Mouse (Mus musculus): Measurements from ENCODE around the gene Lrrc73. TPM values are rescaled to one million over a fixed set of nuclear protein-coding genes. Genes with fewer than 3 reads are reported as not detected.

Lrrc73 gene
- polyA plus RNA-seq, 1 experiment from 2014 or later: 0.85 TPM

DNA sequence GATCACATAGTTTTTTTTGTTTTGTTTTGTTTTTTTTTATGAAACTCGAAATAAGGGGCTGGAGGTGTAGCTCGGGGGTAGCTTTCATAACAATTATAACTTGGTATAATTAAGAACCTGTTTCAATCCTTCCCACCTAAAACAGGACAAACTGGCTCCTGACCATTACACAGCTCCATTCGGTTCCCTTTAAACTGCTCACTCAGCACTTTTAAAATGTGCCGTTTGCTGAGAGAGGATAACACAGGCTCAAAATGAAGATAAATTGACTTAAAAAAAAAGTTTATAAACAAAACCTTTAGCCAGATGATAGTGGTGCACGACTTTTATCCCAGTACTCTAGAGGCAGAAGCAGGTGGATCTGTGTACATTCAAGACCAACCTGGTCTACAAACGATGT, 32.1 kb downstream of the Lrrc73 start:
- Histone ChIP-seq H3K9me3 (ENCODE audit: control insufficient read depth, low read depth, low read length) (no peaks in the 10 kb centered on the region), H3K4me3 (ENCODE audit: low read depth, low read length) (no peak overlapping the region), H3K4me1 (ENCODE audit: control insufficient read depth, insufficient read depth, low read length) (peaks cover 23% of the 10 kb centered on the region), H3K36me3 (ENCODE audit: control insufficient read depth, insufficient read depth, low read length) (peaks cover 4% of the 10 kb centered on the region), H3K27ac (ENCODE audit: low read length) (no peak overlapping the region), H3K27me3 (ENCODE audit: control insufficient read depth, insufficient read depth, low read length) (no peaks in the 10 kb centered on the region), H3K9ac (replicated peaks; ENCODE audit: low read depth, low read length) (no peak overlapping the region), H3K4me2 (replicated peaks; ENCODE audit: low read depth, low read length) (no peak overlapping the region)
- WGBS: 36% methylated on average over 6 of the region's 6 CpGs
- ATAC-seq (ENCODE audit: insufficient number of reproducible peaks, insufficient read depth, low FRiP score, low read depth): no peak

DNA sequence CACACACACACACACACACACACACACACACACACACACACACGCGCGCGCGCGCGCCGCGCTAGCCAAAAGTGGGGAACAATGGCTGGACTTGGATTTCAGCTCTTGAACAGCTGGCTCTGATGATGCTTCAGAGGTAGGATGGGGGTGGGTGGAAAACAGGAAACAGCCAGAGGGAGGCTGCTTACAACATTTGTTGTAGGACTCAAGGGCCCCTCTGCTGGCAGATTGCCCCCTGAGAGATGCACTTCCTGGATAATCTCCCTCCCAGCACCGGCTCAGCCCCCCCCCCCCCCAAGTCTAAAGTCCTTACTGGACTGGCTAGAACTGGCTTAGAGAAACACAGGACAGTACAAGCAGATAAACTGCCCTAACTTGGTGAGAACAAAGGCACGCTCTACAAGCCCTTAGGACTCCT, 34.4 kb downstream of the Lrrc73 start:
- no peak overlapping the region for H3K4me2 ChIP-seq (replicated peaks; ENCODE audit: low read depth, low read length)
- no peaks in the 10 kb centered on the region for H3K27me3 ChIP-seq (ENCODE audit: control insufficient read depth, insufficient read depth, low read length)
- ATAC-seq (ENCODE audit: insufficient number of reproducible peaks, insufficient read depth, low FRiP score, low read depth): no peak; the same call in 1 of the 2 replicates
- H3K36me3 ChIP-seq (ENCODE audit: control insufficient read depth, insufficient read depth, low read length): no peaks in the 10 kb centered on the region
- H3K9ac ChIP-seq (replicated peaks; ENCODE audit: low read depth, low read length): no peak overlapping the region
- no peaks in the 10 kb centered on the region for H3K9me3 ChIP-seq (ENCODE audit: control insufficient read depth, low read depth, low read length)
- peak overlapping the region; percentile 58 for H3K27ac ChIP-seq (ENCODE audit: low read length)
- H3K4me1 ChIP-seq (ENCODE audit: control insufficient read depth, insufficient read depth, low read length): peaks cover 12% of the 10 kb centered on the region; the same call in 1 of the 2 replicates
- no peak overlapping the region for H3K4me3 ChIP-seq (ENCODE audit: low read depth, low read length)
- 46% methylated on average over 11 of the region's 11 CpGs for WGBS

DNA sequence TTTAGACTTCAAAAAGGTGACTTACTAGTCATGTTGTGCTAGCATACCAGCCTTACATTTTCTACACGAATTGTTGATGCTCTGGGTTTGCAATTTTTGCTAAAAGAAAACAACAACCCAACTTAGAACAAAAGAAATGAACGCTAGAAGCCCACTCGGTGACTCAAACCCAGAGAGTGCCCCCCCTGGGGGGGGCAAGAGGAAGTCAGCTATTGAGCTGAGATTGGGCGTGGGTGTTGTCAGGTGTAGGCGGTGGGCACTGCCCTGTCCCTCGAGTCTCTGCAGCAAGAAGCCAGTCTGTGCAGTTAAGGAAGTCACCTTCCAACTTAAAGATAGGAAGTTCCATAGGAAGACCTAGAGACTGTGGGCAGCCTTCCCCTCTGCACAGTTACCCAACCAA, 43.3 kb downstream of the Lrrc73 start:
- no peak for ATAC-seq (ENCODE audit: insufficient number of reproducible peaks, insufficient read depth, low FRiP score, low read depth)
- Histone ChIP-seq H3K4me2 (replicated peaks; ENCODE audit: low read depth, low read length) (no peak overlapping the region), H3K27ac (ENCODE audit: low read length) (no peak overlapping the region), H3K4me1 (ENCODE audit: control insufficient read depth, insufficient read depth, low read length) (peaks cover 5% of the 10 kb centered on the region; the same call in 1 of the 2 replicates), H3K9me3 (ENCODE audit: control insufficient read depth, low read depth, low read length) (no peaks in the 10 kb centered on the region), H3K36me3 (ENCODE audit: control insufficient read depth, insufficient read depth, low read length) (no peaks in the 10 kb centered on the region), H3K4me3 (ENCODE audit: low read depth, low read length) (no peak overlapping the region), H3K27me3 (ENCODE audit: control insufficient read depth, insufficient read depth, low read length) (peaks cover 22% of the 10 kb centered on the region), H3K9ac (replicated peaks; ENCODE audit: low read depth, low read length) (no peak overlapping the region)
- WGBS: 42% methylated on average over 6 of the region's 6 CpGs

DNA sequence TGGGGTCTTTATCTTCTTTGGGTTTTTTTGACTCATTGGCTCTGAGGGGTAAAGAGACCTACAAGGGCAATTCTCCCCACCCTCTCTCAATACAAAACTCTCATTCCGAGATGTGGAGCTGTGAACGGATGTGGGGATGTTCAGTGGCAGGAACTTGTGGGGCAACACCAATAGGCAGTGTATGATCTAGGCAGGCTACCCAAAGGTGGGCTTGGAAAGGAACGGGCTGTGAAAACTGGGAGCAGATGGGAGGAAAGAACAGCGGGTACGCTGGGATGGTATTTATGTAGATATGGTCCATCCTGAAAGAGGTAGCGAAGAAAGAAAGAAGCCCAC, 43.7 kb downstream of the Lrrc73 start:
- Histone ChIP-seq H3K4me2 (replicated peaks; ENCODE audit: low read depth, low read length) (peak overlapping the region; percentile 100), H3K9me3 (ENCODE audit: control insufficient read depth, low read depth, low read length) (no peaks in the 10 kb centered on the region), H3K27me3 (ENCODE audit: control insufficient read depth, insufficient read depth, low read length) (peaks cover 22% of the 10 kb centered on the region), H3K9ac (replicated peaks; ENCODE audit: low read depth, low read length) (no peak overlapping the region), H3K4me1 (ENCODE audit: control insufficient read depth, insufficient read depth, low read length) (peaks cover 5% of the 10 kb centered on the region; the same call in 1 of the 2 replicates), H3K4me3 (ENCODE audit: low read depth, low read length) (peak overlapping the region; percentile 63), H3K36me3 (ENCODE audit: control insufficient read depth, insufficient read depth, low read length) (no peaks in the 10 kb centered on the region), H3K27ac (ENCODE audit: low read length) (no peak overlapping the region)
- ATAC-seq (ENCODE audit: insufficient number of reproducible peaks, insufficient read depth, low FRiP score, low read depth): no peak
- WGBS: 9% methylated on average over 6 of the region's 6 CpGs

DNA sequence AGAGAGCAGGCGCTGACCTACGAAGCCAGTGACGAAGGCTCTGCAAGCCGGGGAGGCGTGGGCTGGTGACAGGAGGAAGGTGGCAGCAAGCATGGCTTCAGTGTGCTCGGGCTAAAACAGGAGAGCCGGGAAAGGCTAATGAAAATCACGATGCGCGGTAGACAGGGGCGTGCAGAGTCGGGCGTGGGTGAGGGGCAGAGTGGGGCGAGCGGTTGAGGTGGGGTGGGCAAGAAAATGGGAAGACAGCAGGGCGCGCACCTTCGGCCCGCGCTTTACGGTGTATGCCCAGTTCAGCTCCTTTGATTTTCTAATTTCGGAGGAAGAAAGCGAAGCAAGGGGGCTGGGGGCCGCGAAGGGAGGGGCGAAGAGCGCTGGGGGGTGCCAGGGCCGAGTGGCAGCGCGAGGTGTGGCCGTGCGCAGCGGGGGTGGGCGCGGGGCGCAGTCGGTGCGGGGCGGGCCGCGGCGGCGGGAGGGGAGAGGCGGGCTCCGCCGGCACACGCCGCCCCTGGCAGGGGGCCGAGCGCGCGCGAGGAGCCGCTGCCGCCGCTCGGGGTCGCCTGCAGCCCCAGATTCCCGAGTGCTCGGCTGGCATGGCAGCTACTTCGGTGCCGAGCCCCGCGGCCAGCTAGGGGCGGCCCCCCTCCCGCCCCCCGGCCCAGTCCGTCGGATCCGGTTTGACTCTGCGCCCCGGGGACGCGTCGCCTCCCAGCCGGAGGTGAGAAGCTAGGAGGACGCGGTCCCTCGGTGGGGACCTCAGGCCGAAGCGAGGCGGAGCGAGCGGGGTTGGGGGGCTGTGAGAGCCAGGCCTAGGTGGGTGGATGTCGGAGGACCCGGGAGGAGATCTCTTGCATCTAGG, 44.3 kb downstream of the Lrrc73 start, which contains the start of gene Dlk2:
Gene Dlk2 (plus strand): TSS at position 58 of the 856 bp plus-strand sequence.
- H3K9me3 ChIP-seq (ENCODE audit: control insufficient read depth, low read depth, low read length): no peaks in the 10 kb centered on the region
- peaks cover 5% of the 10 kb centered on the region; the same call in 1 of the 2 replicates for H3K4me1 ChIP-seq (ENCODE audit: control insufficient read depth, insufficient read depth, low read length)
- H3K9ac ChIP-seq (replicated peaks; ENCODE audit: low read depth, low read length): peak within 1 kb of the TSS; percentile 40; the same call in 1 of the 2 replicates
- H3K36me3 ChIP-seq (ENCODE audit: control insufficient read depth, insufficient read depth, low read length): no peaks in the 10 kb centered on the region
- under 1% methylated on average over 55 of the region's 86 CpGs for WGBS
- no peak within 1 kb of the TSS for H3K27ac ChIP-seq (ENCODE audit: low read length)
- H3K4me3 ChIP-seq (ENCODE audit: low read depth, low read length): peak within 1 kb of the TSS; percentile 63
- H3K4me2 ChIP-seq (replicated peaks; ENCODE audit: low read depth, low read length): peak within 1 kb of the TSS; percentile 100
- ATAC-seq (ENCODE audit: insufficient number of reproducible peaks, insufficient read depth, low FRiP score, low read depth): peak; percentile 21
- H3K27me3 ChIP-seq (ENCODE audit: control insufficient read depth, insufficient read depth, low read length): peaks cover 22% of the 10 kb centered on the region

DNA sequence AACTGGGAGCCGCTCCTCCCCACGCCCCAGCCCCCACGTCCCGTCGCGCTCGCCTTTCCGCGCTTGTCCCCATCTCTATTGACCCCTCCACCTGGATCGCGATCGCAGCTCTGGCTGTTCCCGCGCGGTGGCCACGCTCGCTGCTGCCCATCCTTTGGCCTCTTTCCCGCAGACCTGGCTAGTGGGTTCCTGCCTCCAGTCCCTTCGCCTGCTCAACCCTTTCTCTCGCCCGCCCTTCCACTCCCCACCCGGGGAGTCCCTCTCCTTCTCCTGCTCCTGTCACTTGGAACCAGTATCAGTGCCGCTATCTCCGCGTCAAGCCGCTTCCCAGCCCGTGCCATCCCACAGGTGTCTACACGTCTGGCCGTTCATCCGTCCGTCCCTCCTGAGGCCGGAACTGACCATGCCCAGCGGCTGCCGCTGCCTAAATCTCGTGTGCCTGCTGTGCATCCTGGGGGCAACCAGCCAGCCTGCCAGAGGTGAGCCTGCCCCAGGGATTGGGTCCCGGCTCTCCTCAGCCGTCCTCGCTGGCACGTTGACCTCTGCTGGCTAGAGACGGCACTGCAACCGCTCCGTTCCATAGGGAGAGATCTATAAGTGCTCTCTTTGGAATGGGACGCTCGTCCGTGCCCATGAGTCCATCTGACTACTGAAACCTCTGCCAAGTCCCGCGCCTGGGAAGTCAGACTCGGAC, 45.0 kb downstream of the Lrrc73 start:
- Histone ChIP-seq H3K4me2 (replicated peaks; ENCODE audit: low read depth, low read length) (peak overlapping the region; percentile 100), H3K36me3 (ENCODE audit: control insufficient read depth, insufficient read depth, low read length) (no peaks in the 10 kb centered on the region), H3K27ac (ENCODE audit: low read length) (no peak overlapping the region), H3K9ac (replicated peaks; ENCODE audit: low read depth, low read length) (peak overlapping the region; percentile 40; the same call in 1 of the 2 replicates), H3K4me3 (ENCODE audit: low read depth, low read length) (peak overlapping the region; percentile 63), H3K9me3 (ENCODE audit: control insufficient read depth, low read depth, low read length) (no peaks in the 10 kb centered on the region), H3K27me3 (ENCODE audit: control insufficient read depth, insufficient read depth, low read length) (peaks cover 22% of the 10 kb centered on the region), H3K4me1 (ENCODE audit: control insufficient read depth, insufficient read depth, low read length) (peaks cover 5% of the 10 kb centered on the region; the same call in 1 of the 2 replicates)
- WGBS: under 1% methylated on average over 48 of the region's 48 CpGs
- peak; percentile 79 for ATAC-seq (ENCODE audit: insufficient number of reproducible peaks, insufficient read depth, low FRiP score, low read depth)

DNA sequence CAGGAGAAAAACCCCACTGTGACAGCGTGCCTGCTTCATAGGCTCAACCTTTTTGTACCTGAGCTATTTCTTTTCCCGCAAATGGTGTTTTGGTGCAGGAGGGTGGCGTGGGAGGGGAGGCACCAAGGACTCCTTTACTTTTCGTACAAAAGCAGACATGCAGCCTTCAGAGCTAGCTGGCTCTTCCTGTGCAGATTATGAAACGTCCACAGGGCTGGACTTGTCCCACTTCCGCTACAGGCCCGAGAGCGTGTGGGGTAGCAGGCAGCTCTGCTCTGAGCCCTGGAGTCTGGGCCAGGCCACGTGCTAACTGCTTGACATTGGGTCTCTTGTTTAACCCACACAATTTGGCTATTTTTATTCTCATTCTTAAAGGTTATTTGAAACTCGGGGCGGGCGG, 48.6 kb downstream of the Lrrc73 start:
- Histone ChIP-seq H3K9ac (replicated peaks; ENCODE audit: low read depth, low read length) (no peak overlapping the region), H3K36me3 (ENCODE audit: control insufficient read depth, insufficient read depth, low read length) (no peaks in the 10 kb centered on the region), H3K9me3 (ENCODE audit: control insufficient read depth, low read depth, low read length) (no peaks in the 10 kb centered on the region), H3K4me1 (ENCODE audit: control insufficient read depth, insufficient read depth, low read length) (peaks cover 5% of the 10 kb centered on the region; the same call in 1 of the 2 replicates), H3K4me3 (ENCODE audit: low read depth, low read length) (no peak overlapping the region), H3K27ac (ENCODE audit: low read length) (no peak overlapping the region), H3K27me3 (ENCODE audit: control insufficient read depth, insufficient read depth, low read length) (peaks cover 4% of the 10 kb centered on the region), H3K4me2 (replicated peaks; ENCODE audit: low read depth, low read length) (no peak overlapping the region)
- ATAC-seq (ENCODE audit: insufficient number of reproducible peaks, insufficient read depth, low FRiP score, low read depth): no peak
- 75% methylated on average over 12 of the region's 12 CpGs for WGBS

DNA sequence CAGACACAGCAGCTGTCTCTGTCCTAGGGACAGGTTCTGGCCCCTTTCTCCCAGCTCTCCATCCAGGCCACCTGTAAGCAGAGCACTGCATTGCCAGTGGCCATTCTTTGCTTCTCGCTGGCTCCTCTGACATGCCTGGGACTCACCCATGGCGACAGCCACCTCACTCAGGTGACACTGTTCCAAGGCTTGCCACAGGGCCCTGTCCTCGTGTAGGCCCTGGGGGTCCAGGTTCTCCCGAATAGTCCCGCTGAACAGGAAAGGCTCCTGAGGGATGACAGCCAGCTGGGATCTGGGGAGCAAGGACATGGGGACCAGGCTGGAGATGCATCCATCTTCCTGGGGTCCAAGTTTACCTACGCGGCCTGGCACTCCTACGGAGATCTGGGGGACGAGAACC, 50.9 kb downstream of the Lrrc73 start:
- H3K4me1 ChIP-seq (ENCODE audit: control insufficient read depth, insufficient read depth, low read length): no peaks in the 10 kb centered on the region
- 89% methylated on average over 9 of the region's 9 CpGs for WGBS
- no peaks in the 10 kb centered on the region for H3K9me3 ChIP-seq (ENCODE audit: control insufficient read depth, low read depth, low read length)
- no peaks in the 10 kb centered on the region for H3K36me3 ChIP-seq (ENCODE audit: control insufficient read depth, insufficient read depth, low read length)
- no peak overlapping the region for H3K9ac ChIP-seq (replicated peaks; ENCODE audit: low read depth, low read length)
- no peak overlapping the region for H3K4me2 ChIP-seq (replicated peaks; ENCODE audit: low read depth, low read length)
- H3K4me3 ChIP-seq (ENCODE audit: low read depth, low read length): no peak overlapping the region
- H3K27ac ChIP-seq (ENCODE audit: low read length): no peak overlapping the region
- ATAC-seq (ENCODE audit: insufficient number of reproducible peaks, insufficient read depth, low FRiP score, low read depth): no peak
- H3K27me3 ChIP-seq (ENCODE audit: control insufficient read depth, insufficient read depth, low read length): no peaks in the 10 kb centered on the region

Measured in stomach, embryonic 14.5 days (tissue).